Mouse (Mus musculus): ENCODE measurements at regions not wholly inside any gene's neighbourhood (a gene's known extent, or its start where the extent isn't known, plus 50 kb on each side); places are given as distances from the start of the nearest gene placed in this dataset.

DNA sequence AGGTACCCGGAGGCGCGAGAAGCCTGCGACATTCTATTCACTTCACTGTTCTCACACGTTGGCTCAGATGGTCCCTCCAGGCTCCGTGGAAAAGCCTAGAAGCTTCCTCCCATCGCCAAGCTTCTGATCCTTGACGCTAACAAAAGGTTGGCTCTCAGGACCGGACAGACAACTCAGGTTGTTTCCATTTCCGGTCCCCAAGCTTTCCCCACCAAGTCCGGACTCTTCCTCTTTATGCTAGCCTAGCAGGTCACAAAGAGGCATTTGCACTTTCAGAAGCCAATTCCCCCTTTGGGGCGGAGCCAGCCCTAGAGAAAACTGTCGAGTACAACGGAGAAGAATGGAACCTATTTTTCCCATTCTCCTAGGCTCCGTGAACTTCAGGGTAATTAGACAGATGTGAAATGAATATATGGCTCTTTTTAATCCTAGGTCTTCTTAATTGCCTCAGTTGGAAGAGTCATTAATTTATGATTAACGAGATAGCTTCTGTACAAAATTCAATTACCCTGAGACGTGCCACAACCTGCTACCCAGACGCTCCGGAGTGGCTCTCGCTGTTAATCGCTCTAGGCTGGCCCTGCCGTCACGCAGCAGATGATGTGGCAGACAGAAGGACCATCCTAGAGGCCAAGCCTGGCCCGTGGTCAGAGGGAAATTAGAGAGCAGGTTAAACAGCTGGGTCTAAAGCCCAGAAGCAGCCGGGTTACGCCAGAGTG lies 207.6 kb downstream of the Xxylt1 start:
- DNase-seq (ENCODE audit: low spot score), result peak; percentile 65

DNA sequence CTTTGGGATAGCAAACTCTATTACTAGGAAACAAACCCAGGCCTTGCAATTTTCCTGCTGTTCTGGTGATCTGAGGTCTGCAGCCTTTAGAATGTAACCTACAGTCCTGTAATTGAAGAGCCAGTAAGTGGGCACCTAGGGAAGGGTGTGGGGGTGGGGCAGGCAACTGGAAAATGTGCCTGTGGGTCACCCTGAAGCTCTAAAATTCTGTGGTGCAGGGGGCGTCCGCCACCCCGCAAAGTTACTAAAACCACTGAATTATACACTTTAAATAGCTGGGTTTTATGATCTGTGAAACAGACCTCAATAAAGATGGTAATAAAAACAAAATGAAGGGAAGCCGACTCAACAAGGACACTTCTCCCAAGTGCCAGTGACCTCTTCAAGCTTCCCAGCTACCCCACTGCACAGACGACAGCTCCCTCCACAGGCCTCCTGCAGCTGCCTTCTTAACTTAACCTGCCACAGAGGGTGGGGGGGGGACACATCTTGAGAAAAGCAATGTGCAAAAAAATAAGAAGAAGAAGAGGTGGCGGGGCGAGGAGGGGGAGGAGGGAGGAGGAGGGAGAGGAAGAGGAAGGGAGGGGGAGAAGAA lies 205.9 kb downstream of the Xxylt1 start:
- DNase-seq (ENCODE audit: low spot score), result no peak

DNA sequence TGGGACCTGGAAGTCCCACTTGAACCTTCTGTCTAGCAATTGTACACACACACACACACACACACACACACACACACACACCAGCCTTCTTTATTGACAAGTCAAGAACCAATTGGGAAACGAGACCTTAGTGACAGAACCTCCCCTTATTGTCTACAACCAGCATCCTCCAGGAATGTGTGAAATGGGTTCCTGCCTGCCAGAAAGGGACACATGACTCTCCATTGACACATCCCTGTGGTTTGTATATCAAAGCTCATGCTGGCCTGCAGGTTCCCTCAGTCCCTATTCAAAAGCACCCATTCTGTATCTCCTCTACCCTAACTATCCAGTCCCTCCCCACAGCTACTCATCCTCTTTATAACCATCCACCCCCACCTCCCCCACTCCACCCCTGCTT lies 202.4 kb downstream of the Xxylt1 start:
- no peak for DNase-seq (ENCODE audit: low spot score)

DNA sequence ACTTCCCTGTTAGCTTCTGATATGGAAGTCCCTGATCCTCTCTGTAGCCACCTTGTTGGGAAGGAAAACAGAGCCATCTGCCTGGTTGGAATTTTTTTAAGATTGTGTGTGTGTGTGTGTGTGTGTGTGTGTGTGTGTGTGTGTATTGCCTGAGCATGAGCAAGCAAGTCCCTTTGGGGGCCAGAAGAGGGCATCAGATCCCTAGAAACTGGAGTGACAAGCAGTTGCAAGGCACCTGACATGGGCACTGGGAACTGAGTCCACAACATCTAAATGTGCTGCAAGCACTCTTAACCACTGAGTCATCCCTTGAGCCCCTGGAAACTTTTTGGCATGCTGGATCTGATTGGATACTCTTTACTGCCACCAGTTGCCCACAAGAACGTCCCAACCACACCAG lies 201.4 kb downstream of the Xxylt1 start:
- DNase-seq (ENCODE audit: low spot score), result no peak

DNA sequence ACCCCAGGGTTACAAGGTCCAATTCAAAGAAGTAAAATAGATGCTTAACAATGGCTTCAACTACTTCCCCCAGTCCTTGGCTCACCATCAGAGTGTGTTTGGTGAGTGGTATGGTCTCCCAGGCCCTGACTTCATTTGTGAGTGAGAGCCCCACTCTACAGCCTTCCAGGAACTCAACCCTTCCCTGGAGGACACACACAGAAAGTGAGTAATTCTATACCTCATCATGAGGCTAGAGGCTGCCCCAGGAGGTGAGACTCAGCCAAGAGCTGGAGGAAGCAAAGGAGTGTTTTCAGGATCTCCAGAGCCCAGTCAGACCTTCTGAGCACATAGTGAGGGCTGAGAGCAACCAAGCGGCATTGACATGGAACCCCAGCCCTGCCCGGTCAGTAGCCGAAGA lies 200.6 kb downstream of the Xxylt1 start:
- DNase-seq (ENCODE audit: low spot score), result no peak

DNA sequence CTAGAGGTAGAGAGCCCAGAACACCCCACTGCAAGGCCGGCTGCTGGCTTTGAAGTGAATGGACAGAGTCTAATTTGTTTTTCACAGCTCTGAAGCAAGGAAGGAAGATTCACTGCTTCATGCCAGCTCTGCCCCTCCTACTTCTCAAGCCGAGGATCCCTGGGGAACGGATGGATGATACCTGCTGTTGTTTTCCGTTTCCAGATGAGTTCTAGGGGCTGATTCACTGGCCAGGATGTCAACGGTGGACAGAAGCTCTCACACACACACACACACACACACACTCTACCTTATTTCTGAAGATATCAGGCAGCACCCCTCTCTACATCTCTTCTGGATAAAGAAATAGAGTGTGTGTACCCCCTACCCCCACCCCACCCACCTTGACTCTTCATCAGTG lies 200.0 kb downstream of the Xxylt1 start:
- DNase-seq (ENCODE audit: low spot score), result no peak

DNA sequence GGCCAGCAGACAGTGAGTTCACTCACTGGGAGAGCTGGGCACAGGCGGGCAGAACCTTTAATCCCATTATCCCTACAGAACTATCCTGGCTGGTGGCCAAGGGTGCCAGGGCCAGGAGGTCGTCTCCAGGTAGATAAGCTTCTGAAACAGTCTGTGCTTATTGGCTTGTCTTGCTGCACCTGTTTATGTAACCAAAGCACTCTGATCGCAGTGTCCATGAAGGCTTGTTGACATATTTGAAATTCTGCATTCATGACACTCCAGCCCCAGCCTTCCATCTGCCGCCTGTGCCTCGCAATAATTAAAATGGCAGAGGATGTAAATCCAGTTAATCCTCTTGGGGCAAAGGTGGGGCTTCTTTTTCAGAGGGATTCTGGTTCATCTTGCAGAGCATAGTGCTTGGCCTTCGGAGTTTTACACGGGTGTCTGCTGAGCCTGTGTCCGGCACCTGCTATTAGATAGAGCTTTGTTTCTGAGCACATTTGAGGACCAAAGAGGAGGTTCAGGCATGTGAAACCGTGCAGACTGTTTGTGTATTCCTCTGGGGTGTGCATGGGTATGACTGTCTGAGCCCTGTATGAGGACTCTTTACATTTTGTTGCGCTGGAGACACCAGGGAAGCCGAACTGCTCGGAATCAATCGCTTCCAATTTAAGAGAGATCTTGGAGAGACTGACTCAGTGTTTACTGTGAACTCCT lies 197.6 kb downstream of the Xxylt1 start:
- DNase-seq (ENCODE audit: low spot score), result peak; percentile 37

DNA sequence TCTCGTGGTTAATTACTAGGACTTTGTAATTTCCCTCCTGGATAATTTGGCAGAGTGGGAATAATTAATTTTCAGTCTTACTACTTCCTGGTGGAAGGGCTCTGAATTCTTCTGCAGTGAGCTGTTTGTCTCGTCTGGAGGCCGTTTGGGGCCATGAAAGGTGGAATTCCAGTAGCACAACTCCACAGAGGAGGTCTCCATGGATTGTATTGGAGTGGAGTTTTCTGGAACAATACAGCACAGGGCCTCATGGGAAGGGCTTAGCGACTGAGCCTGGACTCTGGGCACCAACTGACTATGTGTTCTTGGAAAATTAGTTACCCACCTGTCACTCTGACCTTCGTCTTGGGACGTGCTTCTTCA lies 197.1 kb downstream of the Xxylt1 start:
- no peak for DNase-seq (ENCODE audit: low spot score)

DNA sequence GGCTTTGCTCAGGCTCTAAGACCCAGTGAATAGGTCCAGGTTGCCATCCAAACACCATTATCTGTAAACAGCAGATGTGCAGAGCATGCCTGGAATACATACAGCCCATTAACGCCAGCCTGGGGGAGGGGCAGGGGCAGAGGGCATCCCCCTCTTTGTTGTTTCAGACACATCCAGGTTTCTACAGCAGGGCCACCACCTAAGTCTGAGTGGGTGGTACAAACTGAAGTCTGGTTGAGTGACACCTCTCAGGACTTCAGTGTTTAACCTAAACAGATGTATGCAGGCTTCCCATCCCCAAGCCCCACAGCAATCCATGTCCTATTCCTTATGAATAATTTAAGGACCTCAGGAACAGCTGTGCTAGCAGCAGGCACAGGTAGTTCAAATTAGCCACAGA lies 194.2 kb downstream of the Xxylt1 start:
- peak; percentile 32 for DNase-seq (ENCODE audit: low spot score)

DNA sequence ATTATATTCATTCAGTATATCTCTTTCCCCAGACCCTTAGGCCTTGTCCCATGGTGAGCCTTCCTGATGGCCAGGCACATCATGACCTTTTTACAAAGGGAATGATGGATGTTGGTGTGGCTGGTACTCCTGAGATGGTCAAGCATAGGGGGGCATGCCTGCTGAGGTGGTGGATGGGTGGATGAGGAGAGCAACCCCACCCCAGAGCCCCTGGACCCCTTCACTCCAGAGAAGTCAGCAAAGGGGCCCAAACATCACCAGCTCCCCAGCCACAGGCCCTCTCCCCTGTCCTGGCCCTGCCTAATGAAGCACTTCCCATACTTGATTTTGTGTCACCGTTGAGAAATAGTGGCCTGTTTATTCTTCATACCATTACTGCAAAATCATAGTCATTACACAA lies 193.7 kb downstream of the Xxylt1 start:
- DNase-seq (ENCODE audit: low spot score), result no peak

DNA sequence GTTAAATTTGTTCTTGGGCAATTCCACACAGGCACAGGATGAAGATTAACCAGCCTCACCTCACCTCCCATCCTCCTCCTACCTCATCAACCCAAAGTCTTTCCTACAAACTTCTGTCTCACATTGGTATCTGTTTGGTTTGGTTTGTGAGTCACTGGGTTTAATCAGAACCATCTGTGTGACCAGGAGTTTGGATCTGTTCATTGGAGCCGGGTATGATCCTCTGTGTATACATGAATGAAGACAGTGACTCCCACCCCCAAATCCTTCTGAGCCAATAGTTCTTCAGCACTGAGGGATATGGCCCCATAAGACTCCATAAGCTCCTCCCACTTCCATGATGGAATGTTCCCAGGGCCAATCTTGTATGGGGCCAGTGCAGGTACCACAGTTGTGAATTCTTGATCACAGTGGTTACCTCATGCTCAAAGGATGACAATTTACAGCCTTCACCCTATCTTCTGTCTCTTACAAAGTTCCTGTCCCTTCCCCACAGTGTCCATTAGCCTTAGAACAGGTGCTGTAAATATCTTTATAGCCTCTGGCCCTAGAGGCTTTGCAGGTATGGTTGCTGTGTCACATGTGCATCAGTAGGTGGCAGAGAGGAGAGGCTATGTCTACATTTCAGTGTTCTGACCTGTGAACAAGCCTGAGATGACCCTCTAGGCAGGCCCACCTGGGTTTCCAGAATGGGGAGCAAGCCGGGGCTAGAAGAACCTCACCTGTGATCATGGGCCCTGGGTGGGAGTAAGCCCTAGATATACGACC lies 192.5 kb downstream of the Xxylt1 start:
- DNase-seq (ENCODE audit: low spot score), result no peak

DNA sequence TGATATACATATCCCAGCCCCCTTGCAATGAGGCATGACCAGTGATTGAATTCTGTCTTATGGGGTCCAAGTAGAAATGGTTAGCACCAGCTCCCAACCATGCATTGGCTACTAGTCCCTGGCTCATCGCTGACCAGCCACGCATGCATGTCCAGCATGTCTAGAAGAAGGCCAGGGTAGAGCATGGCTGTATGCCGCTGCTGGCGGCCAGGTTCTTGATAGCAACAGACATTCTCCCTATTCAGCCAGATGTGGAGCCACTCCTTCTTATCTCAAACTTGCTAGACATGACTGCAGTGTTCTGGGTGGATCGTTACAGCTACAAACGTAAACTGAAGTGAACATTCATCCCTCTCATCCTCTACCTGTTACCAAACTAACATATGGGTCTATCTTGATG lies 188.6 kb downstream of the Xxylt1 start:
- no peak for DNase-seq (ENCODE audit: low spot score)

DNA sequence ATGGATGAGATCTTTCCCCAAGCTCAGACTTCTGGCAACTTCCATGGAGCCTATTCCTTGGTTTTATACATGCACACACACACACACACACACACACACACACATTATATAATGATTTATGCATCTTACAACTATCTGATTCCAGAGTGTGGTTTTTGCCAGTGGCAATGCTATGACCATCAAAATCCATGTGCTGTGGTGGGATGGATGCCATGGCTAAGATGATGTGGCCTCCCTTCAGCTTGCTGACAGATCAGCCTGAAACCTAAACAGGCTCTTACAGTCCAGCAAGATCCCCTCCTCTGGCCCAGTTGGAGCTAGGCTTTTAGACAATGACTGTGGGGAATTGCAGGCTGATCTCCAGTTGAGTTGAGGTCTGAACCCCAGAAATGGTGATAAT lies 187.1 kb downstream of the Xxylt1 start:
- no peak for DNase-seq (ENCODE audit: low spot score)

DNA sequence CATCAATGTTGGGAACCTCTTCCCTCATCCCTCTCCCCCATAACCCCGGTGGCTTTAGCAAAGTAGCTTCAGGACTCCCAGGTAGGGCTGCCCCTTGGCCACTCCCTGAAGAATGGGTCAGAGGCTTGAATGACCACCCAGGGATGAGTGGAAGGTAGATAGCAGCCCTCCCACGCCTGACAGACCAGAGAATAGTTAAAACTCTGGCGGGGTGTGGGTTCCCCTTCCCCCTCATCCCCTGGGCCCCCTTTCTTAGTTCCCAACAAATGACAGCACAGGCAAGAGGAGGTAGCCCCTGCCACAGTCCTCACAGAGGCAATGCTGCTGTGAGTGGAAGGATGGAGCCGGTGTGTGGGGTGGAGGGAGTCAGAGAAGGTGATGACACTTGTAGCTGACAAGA lies 186.2 kb downstream of the Xxylt1 start:
- no peak for DNase-seq (ENCODE audit: low spot score)

DNA sequence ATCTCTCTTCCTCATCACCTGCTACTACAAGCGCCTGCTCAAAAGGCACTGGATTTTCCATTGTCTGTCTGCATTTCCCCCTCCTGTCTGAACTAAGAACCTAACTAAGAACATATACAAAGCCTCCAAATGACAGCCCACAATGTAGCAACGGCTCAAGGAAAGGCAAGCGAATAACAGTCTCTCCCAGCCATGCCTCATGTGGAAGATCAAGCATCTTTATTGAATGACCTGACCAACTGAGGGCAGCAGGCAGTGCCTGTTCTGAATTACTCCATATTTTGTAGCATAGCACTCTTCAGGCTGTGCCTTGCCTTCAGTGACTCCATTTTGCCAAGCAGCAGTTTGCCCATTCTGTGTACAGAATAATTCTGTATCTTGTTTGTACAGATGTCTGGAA lies 183.9 kb downstream of the Xxylt1 start:
- DNase-seq (ENCODE audit: low spot score), result no peak

DNA sequence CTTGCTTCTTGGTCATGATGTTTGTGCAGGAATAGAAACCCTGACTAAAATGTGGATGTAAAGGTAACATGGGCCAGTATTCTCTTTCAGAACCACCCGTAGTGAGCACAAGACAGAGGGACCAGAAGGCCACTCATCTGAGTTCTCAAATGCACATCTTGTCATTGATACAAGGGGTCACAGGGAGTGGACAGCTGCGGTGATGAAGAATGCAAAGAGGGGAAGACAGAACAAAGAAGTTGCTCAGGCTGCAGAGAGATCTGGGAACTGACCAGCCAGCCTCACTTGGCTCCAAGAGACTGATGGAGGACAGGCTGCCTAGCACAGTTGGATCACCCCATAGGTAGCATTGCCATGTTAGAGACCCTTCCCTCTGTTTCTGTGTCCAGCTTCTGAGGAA lies 181.1 kb downstream of the Xxylt1 start:
- no peak for DNase-seq (ENCODE audit: low spot score)

DNA sequence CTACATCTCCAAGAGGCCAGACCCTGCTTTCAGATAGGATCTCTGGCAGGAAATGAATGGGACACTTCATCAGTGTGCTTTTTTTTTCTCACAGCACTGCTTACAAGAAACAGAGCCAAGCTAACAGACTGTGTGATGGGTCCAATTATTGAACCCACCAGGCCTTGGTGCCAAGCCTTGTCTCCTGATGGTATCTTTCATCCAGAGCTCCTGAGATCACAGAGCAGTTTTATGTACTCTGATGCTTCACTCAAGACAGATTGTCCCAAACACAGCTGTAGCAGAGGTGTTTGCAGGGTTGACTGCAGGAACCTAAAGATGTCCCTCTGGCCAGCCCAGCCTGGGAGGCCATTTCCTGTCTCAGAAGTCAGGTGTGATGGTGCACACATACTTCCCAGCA lies 179.9 kb downstream of the Xxylt1 start:
- no peak for DNase-seq (ENCODE audit: low spot score)
